8 mouse cellular contexts compared by ENCODE assay signal in genomic region chr16:33062024-33062681, GRCm38 (mm10). TPM values are rescaled to one million over a fixed set of nuclear protein-coding genes. Genes with fewer than 3 reads are reported as not detected.
A peak's percentile ranks its signal among the peaks of the same experiment; 100 is the strongest.
DNase-seq lines count a peak whose midpoint lies in the region; ATAC-seq lines count a peak whose summit lies in the region.

TSS of gene Lmln (plus strand) at chr16:33062521.

- DNase-seq in adipocyte (ENCODE audit: low spot score) = peak; percentile 88
- peak; percentile 97 for DNase-seq in embryo, embryonic 10 days (ENCODE audit: low spot score)
- DNase-seq in gastrocnemius, postnatal 14 days = peak; percentile 93
- peak; percentile 85 to 95 for DNase-seq in left cerebral cortex, postnatal 10 days (ENCODE audit: extremely low spot score in 1 of 2, low spot score in 2 of 2)
- peak; percentile 92 for DNase-seq in right cerebral cortex, postnatal 25 days
- DNase-seq in urinary bladder, postnatal 4 days (ENCODE audit: low spot score in 2 of 2) = peak; percentile 86 to 87

- ATAC-seq in inflammation-experienced regulatory T-cells, adult 6 months = peak; percentile 78
- peak; percentile 86 for ATAC-seq in megakaryocyte-erythroid progenitor cell, adult 5-6 weeks (replicated peaks; ENCODE audit: low FRiP score, low TSS enrichment, poor library complexity, severe bottlenecking)

- intact Hi-C loops in gastrocnemius, postnatal 14 days (cut with DNase I; ENCODE audit: low total_unique reads) = no loop called here
- intact Hi-C loops in left cerebral cortex, postnatal 10 days (cut with DNase I) = loop anchor here (5.0 kb wide), 2 partner anchors 90 to 680 kb away; no protein-coding TSS in a partner anchor

RNA-seq across cellular contexts. Expression of gene Lmln, which starts in this region (rescaled TPM):
- total RNA-seq in gastrocnemius, postnatal 14 days (2021) = 1 to 10 TPM; 1.4 to 2.3 TPM
- under 1 TPM; 0.12 to 0.57 (median 0.24) TPM for polyA plus RNA-seq in inflammation-experienced regulatory T-cells, adult 6 months (2017; shearing (Covaris generic))
- total RNA-seq in left cerebral cortex, postnatal 10 days (2021) = 10 to 100 TPM; 20.1 to 24.2 TPM
- 0.87 and 8.1 TPM in 2 replicates for total RNA-seq in megakaryocyte-erythroid progenitor cell, adult 5-6 weeks (2014; fragmentation: Nextera tagmentation)
- 0.66 and 0.88 TPM in 2 replicates for total RNA-seq in megakaryocyte-erythroid progenitor cell, adult 5-6 weeks (2017)

Comparison
In these comparisons a context has a peak if more than half of its experiments do, and no peak if none do; other contexts are left out.
1. Peak in every context shown above with its lines: DNase-seq and ATAC-seq.
2. Peak in ATAC-seq in inflammation-experienced regulatory T-cells, adult 6 months; RNA of the gene not detected or under 1 TPM.